Mouse (Mus musculus) lung, postnatal 0 days (tissue): ENCODE measurements around the gene Cenpx. TPM values are rescaled to one million over a fixed set of nuclear protein-coding genes. Genes with fewer than 3 reads are reported as not detected.
A peak's percentile ranks its signal among the peaks of the same experiment; 100 is the strongest.

ENCODE experiments used
- ATAC-seq: fragments of 200-750 bp; cut with Nextera tagmentation; 2 replicates; pipeline ENCODE4 v1.8.0; 2017; ENCODE audit warnings: moderate library complexity
- DNase-seq: peaks from one replicate; pipeline ENCODE4 v3.0.0-alpha.2; 2016; ENCODE audit warnings: low spot score
- H3K27ac ChIP-seq: fragments of 300-500 bp; sonication (generic); 2 replicates; pipeline ENCODE4 v1.5.1; 2014; ENCODE audit warnings: antibody characterized with exemption, mild to moderate bottlenecking, low read length, mixed read lengths
- H3K27me3 ChIP-seq: fragments of 300-500 bp; sonication (generic); replicated peaks from 2 replicates; pipeline ENCODE4 v1.6.1; 2014; ENCODE audit warnings: low read length, mixed read lengths; ENCODE audit not compliant: insufficient read depth
- H3K36me3 ChIP-seq: fragments of 300-500 bp; sonication (generic); 2 replicates; pipeline ENCODE4 v1.6.1; 2014; ENCODE audit warnings: low read length, mixed read lengths; ENCODE audit not compliant: insufficient read depth
- H3K4me1 ChIP-seq: fragments of 300-500 bp; sonication (generic); 2 replicates; pipeline ENCODE4 v1.6.1; 2014; ENCODE audit warnings: antibody characterized with exemption, low read depth, low read length, mixed read lengths; ENCODE audit not compliant: insufficient read depth
- H3K4me2 ChIP-seq: fragments of 300-500 bp; sonication (generic); replicated peaks from 2 replicates; pipeline ENCODE4 v1.6.1; 2014; ENCODE audit warnings: low read depth, mild to moderate bottlenecking, low read length, moderate library complexity, mixed read lengths
- H3K4me3 ChIP-seq: fragments of 300-500 bp; sonication (generic); 2 replicates; pipeline ENCODE4 v1.5.1; 2014; ENCODE audit warnings: low read depth, low read length
- H3K9ac ChIP-seq: fragments of 300-500 bp; sonication (generic); replicated peaks from 2 replicates; pipeline ENCODE4 v1.6.1; 2014; ENCODE audit warnings: low read depth, mild to moderate bottlenecking
- H3K9me3 ChIP-seq: fragments of 300-500 bp; sonication (generic); 2 replicates; pipeline ENCODE4 v1.6.1; 2016; ENCODE audit warnings: low read length, mixed read lengths
- CTCF ChIP-seq: IDR thresholded peaks from 2 replicates; pipeline ENCODE4 v1.5.1; 2016; ENCODE audit warnings: antibody characterized with exemption, mild to moderate bottlenecking
- EP300 ChIP-seq: IDR thresholded peaks from 2 replicates; pipeline ENCODE4 v1.6.1; 2016; ENCODE audit warnings: antibody characterized with exemption, mild to moderate bottlenecking, control low read depth
- WGBS: fragments of 180-500 bp; shearing (Covaris S2); extraction: QIAGEN DNeasy Blood & Tissue Kit; methylation state at CpG from one replicate; pipeline ENCODE4 v1.1.7; 2014; 5-methylcytosine and 5-hydroxymethylcytosine counted together
- polyA plus RNA-seq: library from polyadenylated mRNA; unstranded; fragments of >200 nt; fragmentation: Nextera tagmentation; extraction: Ambion mirVana; gene quantifications from 2 replicates; pipeline ENCODE4 v1.2.1, GENCODE M21; 2015

Cenpx gene
- polyA plus RNA-seq, 1 experiment from 2014 or later: 102 TPM

- H3K4me3 ChIP-seq: peak overlapping the region; percentile 52
- peak; percentile 40 for DNase-seq
- peak overlapping the region; percentile 78 for H3K4me2 ChIP-seq
- 22% methylated on average over 30 of the region's 36 CpGs for whole genome bisulfite sequencing
- no peaks in the 10 kb centered on the region for H3K9me3 ChIP-seq
- peak; percentile 31 for ATAC-seq
- H3K27me3 ChIP-seq: no peaks in the 10 kb centered on the region
- TF ChIP-seq EP300: no peak
- TF ChIP-seq CTCF: peak; percentile 25; the same call in 1 of the 2 replicates
- H3K27ac ChIP-seq: peak overlapping the region; percentile 85
- no peaks in the 10 kb centered on the region for H3K36me3 ChIP-seq
- peaks cover 13% of the 10 kb centered on the region; the same call in 1 of the 2 replicates for H3K4me1 ChIP-seq
- peak overlapping the region; percentile 58 for H3K9ac ChIP-seq
These were observed 13.0 kb upstream of the Cenpx start for GRCm38 (mm10) chr11:120726243-120727168.

DNA sequence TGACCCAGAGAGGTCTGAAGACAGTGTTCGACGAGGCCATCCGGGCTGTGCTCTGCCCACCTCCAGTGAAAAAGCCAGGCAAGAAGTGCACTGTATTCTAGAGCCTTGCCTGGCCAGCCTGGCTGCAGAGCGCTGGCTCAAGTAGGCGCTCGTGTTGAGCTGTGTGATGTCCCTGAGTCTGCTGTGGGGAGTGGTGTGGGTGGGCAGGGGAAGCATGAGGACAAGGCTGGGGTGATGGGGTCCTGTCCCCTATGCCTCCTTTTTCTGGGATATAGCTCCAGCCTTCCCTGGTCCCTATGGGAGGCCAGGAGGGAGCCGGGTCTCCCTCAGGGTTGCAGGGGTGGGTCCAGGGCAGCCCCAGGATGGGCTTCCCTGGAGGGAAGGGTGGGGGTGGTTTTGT is 10.0 kb upstream of the Cenpx start:
- Histone ChIP-seq H3K9me3 (no peaks in the 10 kb centered on the region), H3K36me3 (no peaks in the 10 kb centered on the region), H3K4me2 (no peak overlapping the region), H3K4me1 (peaks cover 21% of the 10 kb centered on the region), H3K27me3 (no peaks in the 10 kb centered on the region), H3K9ac (no peak overlapping the region), H3K27ac (0 out of 2 replicates have a peak overlapping the region, but pooled peaks have one; percentile 20), H3K4me3 (no peak overlapping the region)
- 73% methylated on average over 7 of the region's 7 CpGs for WGBS
- DNase-seq (peak; percentile 4), ATAC-seq (no peak)
- no peak for TF ChIP-seq EP300
- TF ChIP-seq CTCF: no peak

DNA sequence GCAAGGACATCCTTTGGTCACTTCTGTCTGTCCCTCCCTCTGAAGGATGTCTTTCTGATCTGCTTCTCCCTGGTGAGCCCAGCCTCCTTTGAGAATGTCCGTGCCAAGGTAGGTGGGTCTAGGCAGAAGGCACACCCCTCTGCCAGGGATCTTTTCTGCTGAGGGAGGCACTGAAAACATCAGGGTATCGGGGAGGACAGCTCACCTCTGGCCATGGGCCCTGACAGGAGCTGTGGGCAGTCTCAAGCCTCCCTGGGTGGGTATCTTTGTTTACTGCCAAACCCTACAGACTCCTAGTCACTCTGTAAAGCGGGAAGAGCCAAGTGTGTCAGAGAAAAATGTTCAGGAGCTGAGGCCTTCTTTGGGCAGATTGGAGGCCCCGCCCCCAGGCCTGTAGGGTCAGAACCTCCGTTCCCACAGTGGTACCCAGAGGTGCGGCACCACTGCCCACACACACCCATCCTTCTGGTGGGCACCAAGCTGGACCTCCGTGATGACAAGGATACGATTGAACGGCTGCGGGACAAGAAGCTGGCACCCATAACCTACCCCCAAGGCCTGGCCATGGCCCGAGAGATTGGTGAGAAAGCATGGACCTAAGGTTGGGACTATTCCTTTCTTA is 9.3 kb upstream of the Cenpx start:
- ATAC-seq (no peak), DNase-seq (peak; percentile 50)
- 77% methylated on average over 11 of the region's 11 CpGs for WGBS
- no peaks in the 10 kb centered on the region for H3K27me3 ChIP-seq
- H3K9me3 ChIP-seq: no peaks in the 10 kb centered on the region
- peak overlapping the region; percentile 77; the same call in 1 of the 2 replicates for H3K4me2 ChIP-seq
- no peak overlapping the region for H3K4me3 ChIP-seq
- H3K4me1 ChIP-seq: peaks cover 21% of the 10 kb centered on the region
- no peak overlapping the region for H3K9ac ChIP-seq
- no peaks in the 10 kb centered on the region for H3K36me3 ChIP-seq
- peak overlapping the region; percentile 39; the same call in 1 of the 2 replicates for H3K27ac ChIP-seq
- TF ChIP-seq EP300 (no peak), CTCF (no peak)

- 16% methylated on average over 21 of the region's 21 CpGs for WGBS
These were observed 8.6 kb upstream of the Cenpx start for GRCm38 (mm10) chr11:120722067-120722630.

DNA sequence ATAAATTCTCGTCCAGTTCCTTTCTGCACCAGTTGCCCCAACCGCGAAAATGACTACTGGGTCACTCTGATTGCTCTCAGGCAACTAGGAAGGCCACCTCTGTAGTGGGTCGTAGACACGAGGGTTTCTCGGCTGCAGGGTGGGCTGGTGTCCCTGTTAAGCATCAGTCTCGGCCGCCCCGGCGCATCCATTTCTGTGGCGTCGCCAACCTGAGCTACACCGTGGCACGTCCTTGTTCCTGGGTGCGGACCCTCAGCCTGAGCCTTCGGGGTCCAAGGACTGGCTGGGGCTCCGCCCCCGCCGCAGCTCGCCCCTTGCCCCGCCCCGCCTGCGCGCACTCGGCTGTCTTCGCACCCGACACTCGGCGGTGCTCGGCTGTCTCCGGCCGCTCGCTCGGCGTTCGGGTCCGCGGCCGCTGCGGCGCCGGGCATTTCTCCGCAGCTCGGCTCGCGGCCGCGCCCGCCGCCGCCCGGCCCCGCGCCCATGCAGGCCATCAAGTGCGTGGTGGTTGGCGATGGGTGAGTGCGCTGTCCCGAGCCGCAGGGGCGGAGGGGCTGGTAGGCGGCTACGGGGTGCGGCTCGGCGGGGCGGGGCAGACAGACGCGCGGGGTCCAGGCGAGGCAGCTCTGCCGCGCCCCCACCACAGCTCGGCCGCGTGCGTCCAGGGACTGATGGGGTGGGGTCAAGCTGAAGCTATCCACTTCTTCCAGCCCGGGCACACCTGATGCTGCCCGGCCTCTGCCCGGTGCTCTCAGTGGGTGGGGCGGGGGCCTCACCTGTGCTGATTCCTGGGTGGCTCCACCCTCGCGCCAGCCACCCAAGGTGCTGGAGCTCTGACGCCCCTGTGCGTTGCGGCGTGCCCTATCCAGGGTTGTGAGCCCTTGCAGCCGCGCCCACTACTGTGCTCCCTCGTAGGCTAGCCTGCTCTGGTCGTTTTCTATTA is 7.9 kb upstream of the Cenpx start, which contains the start of gene Rac3:
TSS of gene Rac3 (plus strand) at position 347 of the 943 bp plus-strand sequence.
- H3K9ac ChIP-seq: peak within 1 kb of the TSS; percentile 32
- H3K4me2 ChIP-seq: peak within 1 kb of the TSS; percentile 77
- DNase-seq: peak; percentile 84
- peak; percentile 80 for ATAC-seq
- no peaks in the 10 kb centered on the region for H3K27me3 ChIP-seq
- TF ChIP-seq EP300 (no peak), CTCF (no peak)
- H3K36me3 ChIP-seq: no peaks in the 10 kb centered on the region
- H3K4me3 ChIP-seq: peak within 1 kb of the TSS; percentile 40
- WGBS: under 1% methylated on average over 64 of the region's 90 CpGs
- H3K9me3 ChIP-seq: no peaks in the 10 kb centered on the region
- H3K27ac ChIP-seq: peak within 1 kb of the TSS; percentile 39
- H3K4me1 ChIP-seq: peaks cover 19% of the 10 kb centered on the region

More at GRCm38 (mm10) chr11:120722067-120722630, 8.6 kb upstream of the Cenpx start:
- Histone ChIP-seq H3K4me3 (peak overlapping the region; percentile 40), H3K36me3 (no peaks in the 10 kb centered on the region), H3K4me1 (peaks cover 21% of the 10 kb centered on the region), H3K27me3 (no peaks in the 10 kb centered on the region), H3K9ac (peak overlapping the region; percentile 32), H3K4me2 (peak overlapping the region; percentile 77), H3K9me3 (no peaks in the 10 kb centered on the region), H3K27ac (peak overlapping the region; percentile 39; the same call in 1 of the 2 replicates)
- no peak; the same call in none of the 2 replicates for TF ChIP-seq CTCF
- no peak for ATAC-seq
- DNase-seq: no peak
